Mouse (Mus musculus) heart, adult 2 months (tissue): ENCODE data around the gene Myo10. TPM values are rescaled to one million over a fixed set of nuclear protein-coding genes. Genes with fewer than 3 reads are reported as not detected.

Experiments used
- DNase-seq, 2 experiments: peaks; one replicate each; pipeline ENCODE4 v3.0.0; 2021
- H3K27ac ChIP-seq: fragments of 200-600 bp; 2 replicates; pipeline ENCODE4 v1.8.1; 2022
- H3K27me3 ChIP-seq: fragments of 200-500 bp; 2 replicates; pipeline ENCODE4 v1.6.1; 2012; ENCODE audit warnings: mild to moderate bottlenecking, low read length, inconsistent platforms, mixed read lengths; ENCODE audit not compliant: control insufficient read depth, insufficient read depth
- H3K36me3 ChIP-seq: fragments of 200-500 bp; 2 replicates; pipeline ENCODE4 v1.6.1; 2012; ENCODE audit warnings: low read length, inconsistent platforms; ENCODE audit not compliant: control insufficient read depth, insufficient read depth
- H3K4me1 ChIP-seq: fragments of 200-500 bp; 2 replicates; pipeline ENCODE4 v1.6.1; 2011; ENCODE audit warnings: low read length; ENCODE audit not compliant: control insufficient read depth, insufficient read depth
- H3K4me3 ChIP-seq: fragments of 200-600 bp; 2 replicates; pipeline ENCODE4 v1.8.1; 2022
- H3K79me2 ChIP-seq: fragments of 200-500 bp; replicated peaks from 2 replicates; pipeline ENCODE4 v1.6.1; 2012; ENCODE audit warnings: mild to moderate bottlenecking, inconsistent platforms, low read length, moderate library complexity, mixed read lengths; ENCODE audit not compliant: control insufficient read depth, insufficient read depth
- H3K9ac ChIP-seq: fragments of 200-500 bp; 2 replicates; pipeline ENCODE4 v1.6.1; 2012; ENCODE audit warnings: low read depth, mild to moderate bottlenecking, control low read depth, inconsistent platforms, low read length, mixed read lengths
- CTCF ChIP-seq: fragments of 200-600 bp; IDR thresholded peaks from 2 replicates; pipeline ENCODE4 v1.8.1; 2022; ENCODE audit warnings: antibody characterized with exemption, mild to moderate bottlenecking, moderate library complexity
- EP300 ChIP-seq: fragments of 200-500 bp; IDR thresholded peaks from 2 replicates; pipeline ENCODE4 v1.6.1; 2011; ENCODE audit warnings: low read depth, low read length, control low read depth; ENCODE audit not compliant: insufficient read depth
- POLR2A ChIP-seq: fragments of 200-500 bp; IDR thresholded peaks from 2 replicates; pipeline ENCODE4 v1.6.1; 2011; ENCODE audit warnings: mild to moderate bottlenecking, low read depth, low read length, control low read depth; ENCODE audit not compliant: insufficient read depth
- WGBS: fragments of 180-500 bp; shearing (Covaris S2); methylation state at CpG from one replicate; pipeline ENCODE4 v1.1.7; 2018; 5-methylcytosine and 5-hydroxymethylcytosine counted together
- intact Hi-C: fragments of 180-260 bp; cut with DNase I; formaldehyde crosslinking; loops from one replicate; pipeline ENCODE4 v1.15.1; 2025
- polyA plus RNA-seq: library from polyadenylated mRNA; depleted of rRNA; stranded (reverse); fragments of >200 nt; gene quantifications from 2 replicates; pipeline ENCODE4 v1.2.3, GENCODE M21; 2012
- total RNA-seq, 2 experiments: library from RNA; stranded (reverse); gene quantifications; 2 replicates each; pipeline ENCODE4 v1.2.3; 2021

Myo10 gene
- total and polyA plus RNA-seq, 3 experiments: 26.6 to 67.9 (median 63.7) TPM

- Histone ChIP-seq H3K4me1 (peaks cover 2% of the 10 kb centered on the region), H3K27ac (no peak overlapping the region), H3K4me3 (no peak overlapping the region), H3K36me3 (peaks cover 7% of the 10 kb centered on the region), H3K27me3 (no peaks in the 10 kb centered on the region), H3K9ac (no peak overlapping the region), H3K79me2 (no peaks in the 10 kb centered on the region)
- WGBS: 90% methylated on average over 10 of the region's 10 CpGs
- intact Hi-C loops: no loop called here
- DNase-seq: no peak
- no peak for TF ChIP-seq EP300
- TF ChIP-seq POLR2A: no peak
- TF ChIP-seq CTCF: no peak
Measured at GRCm38 (mm10) chr15:25710876-25711275, 88.6 kb downstream of the Myo10 start.

- 76% methylated on average over 4 of the region's 4 CpGs for WGBS
- no peak overlapping the region for H3K27ac ChIP-seq
- H3K4me1 ChIP-seq: peaks cover 3% of the 10 kb centered on the region; the same call in 1 of the 2 replicates
- H3K79me2 ChIP-seq: no peaks in the 10 kb centered on the region
- DNase-seq: no peak
- intact Hi-C loops: no loop called here
- H3K36me3 ChIP-seq: peaks cover 5% of the 10 kb centered on the region
- no peak overlapping the region for H3K4me3 ChIP-seq
- no peaks in the 10 kb centered on the region for H3K27me3 ChIP-seq
- H3K9ac ChIP-seq: no peak overlapping the region
- TF ChIP-seq CTCF (no peak), POLR2A (no peak), EP300 (no peak)
Measured at GRCm38 (mm10) chr15:25712877-25713276, 90.6 kb downstream of the Myo10 start.

- intact Hi-C loops: no loop called here
- no peak for DNase-seq
- Histone ChIP-seq H3K9ac (no peak overlapping the region), H3K27ac (no peak overlapping the region), H3K79me2 (no peaks in the 10 kb centered on the region), H3K4me1 (peaks cover 3% of the 10 kb centered on the region; the same call in 1 of the 2 replicates), H3K36me3 (peaks cover 5% of the 10 kb centered on the region), H3K27me3 (no peaks in the 10 kb centered on the region), H3K4me3 (no peak overlapping the region)
- WGBS: 79% methylated on average over 38 of the region's 38 CpGs
- no peak for TF ChIP-seq EP300
- TF ChIP-seq POLR2A: no peak
- no peak for TF ChIP-seq CTCF
Measured at GRCm38 (mm10) chr15:25713587-25714361, 91.4 kb downstream of the Myo10 start.

GRCm38 (mm10) chr15:25715218-25715995, 93.1 kb downstream of the Myo10 start:
- Histone ChIP-seq H3K27ac (no peak overlapping the region), H3K4me3 (no peak overlapping the region), H3K4me1 (peaks cover 3% of the 10 kb centered on the region; the same call in 1 of the 2 replicates), H3K27me3 (no peaks in the 10 kb centered on the region), H3K79me2 (no peaks in the 10 kb centered on the region), H3K9ac (no peak overlapping the region), H3K36me3 (peaks cover 5% of the 10 kb centered on the region)
- TF ChIP-seq EP300: no peak
- TF ChIP-seq POLR2A: no peak
- TF ChIP-seq CTCF: no peak
- DNase-seq: no peak
- 58% methylated on average over 10 of the region's 10 CpGs for WGBS
- intact Hi-C loops: no loop called here

- TF ChIP-seq CTCF (no peak), EP300 (no peak), POLR2A (no peak)
- intact Hi-C loops: loop anchor here (2.0 kb wide), 1 partner anchor 91 kb away; no protein-coding TSS in a partner anchor
- Histone ChIP-seq H3K36me3 (peaks cover 5% of the 10 kb centered on the region), H3K9ac (no peak overlapping the region), H3K27ac (no peak overlapping the region), H3K4me1 (peaks cover 3% of the 10 kb centered on the region; the same call in 1 of the 2 replicates), H3K4me3 (no peak overlapping the region), H3K79me2 (no peaks in the 10 kb centered on the region), H3K27me3 (no peaks in the 10 kb centered on the region)
- 87% methylated on average over 11 of the region's 11 CpGs for WGBS
- no peak for DNase-seq
Measured at GRCm38 (mm10) chr15:25715996-25716395, 93.7 kb downstream of the Myo10 start.

- intact Hi-C loops: loop anchor here (1.0 to 2.0 kb wide), 4 partner anchors 92 to 289 kb away; no protein-coding TSS in a partner anchor
- Histone ChIP-seq H3K9ac (no peak overlapping the region), H3K4me3 (no peak overlapping the region), H3K4me1 (peaks cover 3% of the 10 kb centered on the region; the same call in 1 of the 2 replicates), H3K36me3 (peaks cover 5% of the 10 kb centered on the region), H3K27me3 (no peaks in the 10 kb centered on the region), H3K79me2 (no peaks in the 10 kb centered on the region), H3K27ac (no peak overlapping the region)
- no peak for TF ChIP-seq POLR2A
- peak; percentile 67 for TF ChIP-seq EP300
- TF ChIP-seq CTCF: peak; percentile 95
- peak; percentile 73 to 81 for DNase-seq
- WGBS: 18% methylated on average over 3 of the region's 3 CpGs
Measured at GRCm38 (mm10) chr15:25717006-25717405, 94.7 kb downstream of the Myo10 start.
